Mouse (Mus musculus): ENCODE measurements around the gene Mettl3.
"Not testable (repeated sequence)": the region's sequence is repeated elsewhere in the genome, so short reads cannot be mapped to it uniquely, and the experiment has no call there.

Gene Mettl3

GRCm38 (mm10) chr14:52304644-52305271 is at the start of gene Mettl3:
Gene Mettl3, minus strand, starts transcription at chr14:52305128.
- DNase-seq, result peak; percentile 96

DNA sequence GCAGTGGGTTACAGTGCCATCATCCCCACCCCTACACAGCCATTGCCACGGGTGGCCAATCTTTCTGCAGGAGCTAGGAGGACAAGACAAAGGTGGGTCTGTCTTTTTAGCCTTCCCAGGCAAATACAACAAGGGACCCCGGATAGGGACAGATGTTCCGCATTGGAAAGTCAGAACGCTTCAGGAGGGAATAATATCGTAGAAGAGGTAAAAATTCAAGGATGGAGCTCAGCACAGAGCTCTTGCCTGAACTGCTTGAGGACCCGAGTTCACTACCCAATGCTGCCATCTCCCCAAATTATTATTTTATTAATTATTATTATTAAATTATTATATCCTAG is 34.6 kb upstream of the Mettl3 start:
- no peak for DNase-seq

- DNase-seq, result peak; percentile 76
These were observed 34.0 kb upstream of the Mettl3 start for GRCm38 (mm10) chr14:52338751-52339511.

GRCm38 (mm10) chr14:52332171-52332570 is 27.2 kb upstream of the Mettl3 start:
- no peak for DNase-seq

DNA sequence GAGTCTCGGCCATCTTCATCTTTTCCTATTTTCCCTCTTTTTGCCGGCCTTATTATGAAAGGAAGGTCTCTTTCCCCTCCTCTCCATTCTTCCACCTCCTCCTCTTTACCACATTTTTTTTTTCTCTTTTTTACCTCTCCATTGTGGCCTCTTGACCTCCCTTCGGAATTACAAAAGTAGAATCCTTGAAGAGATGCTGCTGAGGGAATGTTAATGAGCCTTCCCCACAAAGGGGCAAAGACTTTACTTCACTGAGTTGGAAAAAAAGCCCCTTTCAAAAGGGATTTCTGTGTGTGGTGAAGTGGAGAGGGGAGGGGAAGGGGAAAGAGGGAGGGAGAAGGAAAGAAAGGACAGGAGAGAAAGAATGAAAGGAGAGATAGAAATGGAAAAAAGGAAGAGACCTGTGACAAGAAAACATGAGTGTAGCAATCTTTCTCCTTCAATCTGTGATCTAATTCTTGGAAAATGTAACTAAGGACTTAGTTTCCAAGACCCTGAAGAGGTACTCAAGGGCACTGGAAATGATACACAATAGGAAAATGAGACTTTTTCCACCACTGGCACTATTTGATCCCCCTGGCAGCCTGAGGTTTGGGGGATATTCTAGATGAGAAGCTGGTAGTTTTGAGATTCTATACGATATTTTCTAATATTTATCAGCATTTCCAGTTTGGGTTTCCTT is 26.3 kb upstream of the Mettl3 start:
- no peak for DNase-seq

- no peak for DNase-seq
These were observed 23.2 kb upstream of the Mettl3 start, which contains the start of gene Sall2 for GRCm38 (mm10) chr14:52327910-52328812. Gene Sall2, minus strand, starts transcription at chr14:52328762.

DNA sequence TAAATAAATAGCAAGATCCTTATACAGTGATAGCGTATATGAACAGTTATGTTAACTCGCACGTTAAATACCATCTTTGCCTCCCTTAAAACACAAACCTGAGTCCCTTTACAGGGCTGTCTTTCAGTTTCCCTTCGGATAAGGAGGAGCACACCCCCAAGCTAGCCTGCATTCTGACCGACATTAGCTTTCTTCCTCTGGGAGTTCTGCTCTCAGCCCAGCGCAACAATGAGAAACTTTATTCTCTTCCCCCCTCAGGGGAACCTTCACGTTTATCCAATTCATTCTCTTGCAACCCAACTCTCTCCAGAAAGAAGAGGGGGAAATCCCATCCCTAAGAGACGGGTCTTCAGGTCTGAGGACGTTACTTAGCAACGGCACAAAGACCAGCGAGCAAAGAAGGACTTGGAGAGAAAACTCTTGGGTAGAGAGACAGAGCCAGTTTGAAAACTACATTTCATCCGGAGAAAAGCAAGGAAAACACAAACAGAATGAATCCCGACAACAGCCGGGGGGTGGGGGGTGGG is 22.5 kb upstream of the Mettl3 start:
- DNase-seq, result no peak

DNA sequence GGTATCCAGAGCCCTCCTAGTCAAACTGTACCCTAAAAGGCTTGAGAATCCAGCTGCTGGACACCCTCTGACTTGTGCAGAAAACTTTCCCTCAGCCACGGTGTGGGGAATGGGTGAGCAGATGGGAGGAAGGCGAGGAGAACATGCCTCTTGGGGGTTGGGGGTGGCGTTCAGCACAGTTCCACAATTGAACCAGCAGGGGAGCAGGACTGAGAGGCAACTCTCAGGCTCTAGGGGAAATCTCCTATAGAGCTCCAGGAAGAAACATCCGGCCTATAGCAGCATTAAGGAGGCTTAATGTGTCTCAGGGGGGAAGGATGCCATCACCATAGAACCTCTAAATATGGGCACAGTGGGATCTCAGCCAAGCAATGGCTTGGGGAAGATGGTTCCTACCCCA is 21.0 kb upstream of the Mettl3 start:
- no peak for DNase-seq

DNA sequence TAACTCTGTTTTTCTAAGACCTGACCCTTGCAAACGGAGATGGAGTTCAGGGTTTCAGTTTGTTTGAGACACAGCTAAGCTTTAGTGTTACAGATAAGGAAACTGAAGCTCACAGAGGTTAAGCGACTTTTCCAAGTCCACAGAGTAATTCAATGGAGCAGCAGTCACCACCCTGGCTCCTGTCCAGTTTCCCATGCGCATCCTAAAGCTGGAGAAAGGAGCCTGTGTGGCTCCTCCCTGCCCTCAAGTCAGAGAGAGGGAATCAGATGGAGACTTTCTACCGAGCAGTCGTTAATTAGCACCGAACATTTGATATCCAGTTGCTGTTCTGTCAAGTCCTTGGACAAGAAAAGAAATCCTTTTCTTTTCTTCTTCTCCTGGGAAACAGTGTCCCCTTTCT is 14.4 kb upstream of the Mettl3 start:
- DNase-seq, result no peak

DNA sequence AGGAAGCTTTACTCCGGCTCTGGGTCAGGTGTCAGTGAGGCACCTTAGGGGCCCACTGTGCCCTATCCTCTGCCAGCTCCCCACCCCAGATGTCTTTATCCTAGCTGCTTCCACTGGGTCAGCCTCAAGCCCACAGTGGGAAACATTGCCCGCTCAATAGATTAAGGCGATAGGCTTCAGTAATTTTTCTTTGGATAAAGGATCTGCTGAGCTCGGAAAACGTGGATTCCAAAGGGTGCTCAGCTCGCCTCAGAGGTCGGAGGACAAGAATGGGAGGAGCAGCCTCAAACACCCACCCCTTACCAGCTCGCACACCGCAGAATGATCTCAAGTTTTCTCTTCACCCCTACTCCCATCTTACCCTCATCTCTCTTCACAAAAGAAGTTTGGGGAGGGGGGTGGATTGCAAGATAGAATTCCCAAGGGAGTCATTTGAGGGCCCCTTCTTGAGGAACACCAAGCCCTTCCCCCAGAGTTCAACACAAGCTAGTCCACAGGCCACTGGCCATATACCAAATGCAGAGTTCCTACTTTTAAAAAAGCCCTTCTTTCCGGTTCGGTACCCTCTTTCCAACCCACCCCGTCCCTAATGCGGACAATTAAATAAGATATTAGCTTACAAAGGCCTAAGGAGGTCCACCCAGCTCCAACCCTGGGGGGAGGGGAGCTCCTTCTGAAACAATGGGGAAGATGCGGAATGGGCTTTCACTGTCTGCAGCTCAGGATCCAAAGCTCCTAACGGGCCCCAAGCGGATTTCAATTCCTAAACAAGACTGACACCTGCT is 11.7 kb upstream of the Mettl3 start:
- peak; percentile 49 for DNase-seq

GRCm38 (mm10) chr14:52315792-52316440 is 11.0 kb upstream of the Mettl3 start:
- DNase-seq, result peak; percentile 81

DNA sequence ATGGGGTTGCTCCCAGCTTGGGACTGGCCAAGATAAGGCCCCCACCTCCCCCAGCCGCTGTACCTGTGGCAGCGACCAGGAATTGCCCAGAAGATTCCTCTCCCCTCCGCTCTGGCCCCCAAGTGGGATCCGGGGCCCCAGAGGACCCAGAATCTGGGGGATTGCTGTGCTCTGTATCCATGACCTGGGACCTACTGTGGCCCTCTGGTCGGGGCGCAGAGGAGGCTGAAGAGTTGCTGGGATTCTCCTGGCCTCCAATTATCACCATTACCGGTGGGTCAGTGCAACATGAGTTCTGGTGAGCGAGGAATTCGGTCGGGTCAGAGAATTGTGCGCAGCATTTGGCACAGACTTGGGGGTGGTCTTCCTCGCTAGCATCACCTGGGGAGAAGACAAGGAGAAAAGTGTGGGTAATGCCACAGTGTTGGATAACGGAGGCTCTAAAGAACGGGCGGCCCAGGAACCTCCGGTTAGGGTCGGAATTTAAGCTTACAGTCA is 10.4 kb upstream of the Mettl3 start:
- DNase-seq, result no peak

GRCm38 (mm10) chr14:52314808-52315150 is 9.9 kb upstream of the Mettl3 start:
- DNase-seq, result no peak

- DNase-seq, result no peak
These were observed 9.2 kb upstream of the Mettl3 start for GRCm38 (mm10) chr14:52313931-52314807.

- DNase-seq, result no peak
These were observed 6.0 kb upstream of the Mettl3 start for GRCm38 (mm10) chr14:52310906-52311305.

DNA sequence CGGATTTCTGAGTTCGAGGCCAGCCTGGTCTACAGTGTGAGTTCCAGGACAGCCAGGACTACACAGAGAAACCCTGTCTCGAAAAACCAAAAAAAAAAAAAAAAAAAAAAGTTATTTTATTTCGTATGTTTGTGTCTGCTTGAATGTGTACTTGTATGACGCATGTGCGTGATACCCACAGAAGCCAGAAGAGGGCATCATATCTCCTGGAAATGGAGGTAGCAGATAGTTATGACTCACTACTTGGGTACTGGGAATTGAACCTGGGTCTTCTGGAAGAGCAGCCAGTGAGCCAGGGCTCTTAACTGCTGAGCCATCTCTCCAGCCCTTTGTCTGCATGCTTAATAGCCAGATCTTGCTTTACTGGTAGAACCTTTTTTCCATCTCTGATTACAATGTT is 5.4 kb upstream of the Mettl3 start:
- DNase-seq, result not testable (repeated sequence)

- no peak for DNase-seq
These were observed 1.2 kb upstream of the Mettl3 start for GRCm38 (mm10) chr14:52306100-52306499.

DNA sequence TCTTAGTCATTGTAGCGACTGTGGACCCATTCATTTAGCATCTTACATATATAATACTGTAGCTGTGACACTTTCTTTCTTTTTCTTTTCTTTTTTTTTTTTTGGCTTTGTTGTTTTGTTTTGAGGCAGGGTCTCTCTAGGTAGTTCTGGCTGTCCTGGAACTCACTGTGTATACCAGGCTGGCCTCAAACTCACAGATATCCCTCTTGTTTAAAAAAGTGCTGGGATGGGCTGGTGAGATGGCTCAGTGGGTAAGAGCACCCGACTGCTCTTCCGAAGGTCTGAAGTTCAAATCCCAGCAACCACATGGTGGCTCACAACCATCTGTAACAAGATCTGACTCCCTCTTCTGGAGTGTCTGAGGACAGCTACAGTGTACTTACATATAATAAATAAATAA is 1.4 kb downstream of the Mettl3 start:
- DNase-seq, result not testable (repeated sequence)

- DNase-seq, result no peak
These were observed 9.2 kb downstream of the Mettl3 start for GRCm38 (mm10) chr14:52295558-52296264.

GRCm38 (mm10) chr14:52284191-52284590 is 20.7 kb downstream of the Mettl3 start:
- no peak for DNase-seq
